Mouse (Mus musculus) erythroid progenitor cell, adult 5-6 weeks (primary cell): ENCODE measurements around the gene Crip1. TPM values are rescaled to one million over a fixed set of nuclear protein-coding genes. Genes with fewer than 3 reads are reported as not detected.
A peak's percentile ranks its signal among the peaks of the same experiment; 100 is the strongest.
"Not testable (repeated sequence)": the region's sequence is repeated elsewhere in the genome, so short reads cannot be mapped to it uniquely, and the experiment has no call there.

Experiments
- ATAC-seq: replicated peaks from 2 replicates; pipeline ENCODE4 v1.8.0; 2016; ENCODE audit warnings: moderate number of reproducible peaks, mild to moderate bottlenecking, moderate TSS enrichment, inconsistent platforms; ENCODE audit not compliant: poor library complexity, low FRiP score, severe bottlenecking
- total RNA-seq, 2 experiments: library from RNA; stranded (forward) in 1 of 2; stranded (reverse) in 1 of 2; fragments of 150-400 nt in 1 of 2; fragments of 186-747, 209-891 nt in 1 of 2; gene quantifications; 2 replicates each; pipeline versions ENCODE4 v1.2.3 to v1.2.4; 2015 to 2017; ENCODE audit warnings: low replicate concordance in 2 of 2

The Crip1 gene
- total RNA-seq, 2 experiments from 2014 or later = 93.8 to 106 TPM

DNA sequence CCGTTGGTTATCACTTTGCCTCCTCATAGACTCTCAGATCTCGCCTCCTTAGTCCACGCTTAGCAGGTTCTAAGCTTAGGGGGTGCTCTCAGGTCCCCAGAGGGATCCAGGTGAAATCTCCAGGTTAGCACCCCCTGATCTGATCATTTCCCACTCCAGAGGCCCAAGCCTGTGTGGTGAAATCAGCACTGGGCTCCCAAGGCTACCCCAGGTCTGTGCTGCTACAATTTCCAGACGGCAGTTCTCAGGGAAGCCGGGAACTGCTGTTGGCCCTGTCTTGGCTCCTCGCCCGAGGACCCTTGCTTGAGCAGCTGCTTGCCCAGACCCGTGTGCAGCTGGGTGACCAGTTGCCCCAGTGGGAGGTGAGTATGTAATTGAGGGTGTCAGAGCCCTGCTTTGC is 10.9 kb downstream of the Crip1 start:
- no peak for ATAC-seq

DNA sequence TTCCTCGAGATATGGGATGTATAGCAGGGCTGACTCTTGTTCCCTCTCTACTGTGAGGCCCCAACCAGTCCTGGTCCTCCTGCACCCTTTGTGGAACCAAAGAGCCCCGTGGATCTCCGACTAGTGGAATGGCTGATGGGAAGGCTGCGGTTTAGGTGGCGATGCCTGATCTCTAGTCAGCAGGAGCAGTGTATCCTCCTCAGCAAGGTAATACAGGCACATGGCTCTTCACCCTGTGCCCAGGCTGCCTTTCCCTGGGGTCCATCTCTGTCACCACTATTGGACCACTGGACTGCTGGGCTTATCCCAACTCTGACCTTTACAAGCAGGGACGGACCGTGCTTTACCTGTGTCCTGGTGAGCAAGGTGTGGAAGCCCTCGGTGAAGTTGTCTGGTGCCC is 11.4 kb downstream of the Crip1 start:
- ATAC-seq = no peak

DNA sequence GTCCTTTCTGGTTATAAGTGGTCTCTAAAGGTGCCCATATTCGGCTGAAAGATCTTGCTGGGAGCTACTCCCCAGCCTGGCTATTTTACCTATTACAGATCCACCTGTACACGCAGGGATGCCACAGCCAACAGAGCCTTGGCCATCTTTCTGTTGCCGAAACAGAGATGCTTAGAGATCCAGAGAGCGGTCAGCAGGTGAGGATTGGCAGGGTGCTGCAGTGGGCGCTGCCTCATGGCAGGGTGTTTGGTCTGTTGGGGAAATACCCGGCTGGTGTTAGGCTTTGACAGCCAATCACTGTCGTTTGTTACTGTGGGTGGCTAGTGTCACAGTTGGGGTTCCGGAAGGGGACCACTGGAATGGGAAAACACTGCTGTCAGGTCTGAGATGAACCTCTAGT is 11.9 kb downstream of the Crip1 start:
- ATAC-seq = no peak

DNA sequence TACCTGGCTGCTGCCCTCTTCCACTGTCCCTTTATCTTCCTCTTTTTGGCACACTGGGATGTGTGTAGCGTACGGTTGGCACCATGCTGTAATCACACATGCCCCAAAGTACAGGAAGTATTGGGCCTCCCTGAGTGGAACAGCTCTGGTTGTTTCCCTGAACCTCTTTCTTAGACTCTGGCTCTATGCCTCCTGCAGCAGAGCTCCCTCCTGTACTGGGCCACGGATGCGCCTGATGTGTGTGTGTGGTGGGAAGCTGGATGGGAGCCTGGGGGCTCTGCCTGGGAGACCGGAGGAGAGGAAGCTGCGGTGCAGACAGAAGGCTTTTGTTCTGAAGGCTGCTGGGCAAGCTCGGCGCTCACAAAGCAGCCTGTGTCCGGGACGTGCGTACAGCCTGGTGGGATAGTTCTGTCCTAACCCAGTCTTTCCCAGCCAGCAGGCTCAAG is 17.5 kb downstream of the Crip1 start:
- ATAC-seq = no peak

DNA sequence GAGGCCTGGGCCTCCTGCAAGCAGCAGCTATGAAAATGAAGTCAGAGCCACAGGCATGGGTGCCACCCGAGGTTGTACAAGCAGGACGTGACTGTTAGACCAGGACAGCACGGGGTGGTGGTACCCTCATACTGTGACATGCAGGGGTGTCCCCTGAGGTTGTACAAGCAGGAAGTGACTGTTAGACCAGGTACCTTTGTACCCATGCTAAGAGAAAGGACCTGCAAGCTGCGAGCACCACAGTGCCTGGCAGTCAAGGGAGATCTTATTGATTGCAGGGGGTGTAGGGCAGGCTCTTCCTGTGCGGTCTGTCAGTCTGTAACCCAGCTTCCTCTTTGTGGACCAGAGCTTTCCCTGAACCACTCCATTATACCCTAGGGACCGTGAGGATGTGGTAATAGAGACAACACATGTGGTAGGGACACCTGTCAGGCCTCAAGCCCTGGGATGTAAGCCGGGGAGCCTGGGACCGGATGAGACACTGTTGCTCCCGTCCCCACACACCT is 22.0 kb downstream of the Crip1 start:
- no peak for ATAC-seq

DNA sequence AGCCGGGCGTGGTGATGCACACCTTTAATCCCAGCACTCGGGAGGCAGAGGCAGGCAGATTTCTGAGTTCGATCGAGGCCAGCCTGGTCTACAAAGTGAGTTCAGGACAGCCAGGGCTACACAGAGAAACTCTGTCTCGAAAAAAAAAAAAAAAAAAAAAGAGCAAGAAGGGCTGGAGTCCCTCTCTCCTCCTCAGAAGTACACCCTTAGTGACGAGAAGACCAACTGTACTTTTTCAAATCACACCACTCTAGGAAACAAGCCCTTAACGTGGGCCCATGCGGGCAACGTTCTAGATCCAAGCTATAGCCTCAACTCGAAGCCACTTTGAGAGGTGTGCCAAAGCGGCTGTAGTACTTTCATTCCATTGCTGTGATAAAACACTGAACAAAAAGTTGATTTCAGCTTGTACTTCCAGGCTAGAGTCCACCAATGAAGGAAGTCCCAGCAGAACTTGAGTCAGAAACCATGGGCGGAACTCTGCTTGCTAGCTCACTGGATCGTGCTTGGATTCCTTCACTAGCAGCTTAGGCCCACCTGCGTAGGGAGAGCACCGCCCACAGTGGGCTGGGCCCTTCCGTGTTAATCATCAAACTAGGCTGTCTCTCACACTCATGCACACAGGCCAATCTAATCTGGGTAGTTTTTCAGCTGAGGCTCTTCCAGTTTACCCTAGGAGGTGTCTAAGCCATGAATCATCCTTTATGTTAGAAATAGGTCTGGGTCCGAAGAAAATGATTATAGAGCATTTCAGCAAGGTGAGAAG is 31.0 kb downstream of the Crip1 start:
- no peak for ATAC-seq

DNA sequence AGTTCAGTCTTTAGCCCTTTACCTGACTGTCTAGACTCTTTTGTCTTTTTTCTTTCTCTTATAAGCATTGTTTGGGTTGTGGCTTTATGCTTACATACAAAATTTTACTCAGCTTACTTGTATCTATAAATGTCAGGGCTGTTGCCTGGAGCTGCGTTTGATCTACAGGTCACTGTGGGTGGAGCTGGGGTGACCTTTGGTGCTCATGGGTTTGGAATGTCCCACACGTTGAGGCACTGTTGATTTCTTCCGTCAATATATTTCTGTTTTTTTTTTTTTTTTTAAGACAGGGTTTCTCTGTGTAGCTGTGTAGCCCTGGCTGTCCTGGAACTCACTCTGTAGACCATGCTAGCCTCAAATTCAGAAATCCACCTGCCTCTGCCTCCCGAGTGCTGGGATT is 34.9 kb downstream of the Crip1 start:
- no peak for ATAC-seq

DNA sequence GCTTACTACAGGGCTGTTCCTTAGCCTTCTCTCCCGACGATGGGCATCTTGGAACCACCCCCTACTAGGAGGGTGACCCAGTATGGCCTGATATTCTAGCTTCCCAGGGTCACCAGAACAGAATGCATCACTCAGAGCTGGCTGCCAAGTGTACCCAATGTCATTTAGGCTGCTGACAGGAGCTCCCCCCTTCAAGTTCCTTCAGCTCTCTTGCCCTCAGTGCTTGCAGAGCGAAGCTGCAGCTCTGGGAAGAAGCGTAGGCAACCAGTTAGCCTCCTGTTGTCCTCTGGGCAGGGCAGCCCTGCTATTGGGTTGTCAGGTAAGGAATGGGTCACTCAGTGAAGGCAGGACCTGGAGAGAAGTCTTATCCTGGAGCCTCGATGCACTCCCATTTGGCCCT is 38.8 kb downstream of the Crip1 start:
- no peak for ATAC-seq

DNA sequence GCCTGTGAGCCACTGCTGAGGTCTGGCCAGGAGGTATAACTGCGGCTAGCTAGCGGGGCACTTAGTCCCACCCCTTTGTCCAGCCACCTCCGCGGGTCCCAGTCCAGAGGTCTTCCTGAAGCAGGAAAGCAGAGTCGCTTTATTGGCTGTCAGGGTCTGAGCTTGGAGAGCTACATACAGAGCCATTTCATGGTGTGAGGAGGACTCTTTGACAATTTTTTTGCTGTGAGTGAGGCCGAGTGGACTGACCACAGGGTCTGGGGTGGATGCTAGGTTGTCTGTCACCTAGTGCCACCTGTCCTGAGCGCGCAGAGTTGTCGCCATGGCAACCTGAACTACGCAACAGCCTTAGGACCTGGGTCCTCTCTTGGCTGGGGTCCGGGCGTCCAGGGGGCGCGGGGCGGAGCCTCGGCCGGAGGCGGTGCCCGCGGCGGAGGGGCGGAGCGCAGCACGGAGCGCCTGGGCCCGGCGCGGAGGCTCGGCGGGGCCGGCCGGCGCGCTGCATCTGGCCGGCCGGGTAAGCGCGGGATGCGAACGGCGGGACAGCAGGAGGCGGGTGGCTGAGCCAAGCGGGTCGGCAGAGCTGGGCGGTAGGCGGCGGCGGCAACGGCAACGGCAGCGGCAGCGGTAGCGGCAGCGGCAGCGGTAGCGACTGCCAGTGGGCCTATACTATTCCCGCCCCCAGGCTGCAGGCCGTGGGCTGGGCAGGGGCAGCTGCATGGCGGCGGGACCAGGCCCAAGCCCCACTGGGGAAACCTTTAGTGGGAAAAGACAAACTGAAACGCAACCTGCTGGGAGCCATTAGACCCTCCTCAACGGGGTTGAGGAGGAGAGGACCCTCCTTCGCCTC is 39.6 kb downstream of the Crip1 start, which contains the start of gene Tmem121:
Gene Tmem121 (plus strand): TSS at position 489 of the 850 bp plus-strand sequence.
- ATAC-seq = no peak

DNA sequence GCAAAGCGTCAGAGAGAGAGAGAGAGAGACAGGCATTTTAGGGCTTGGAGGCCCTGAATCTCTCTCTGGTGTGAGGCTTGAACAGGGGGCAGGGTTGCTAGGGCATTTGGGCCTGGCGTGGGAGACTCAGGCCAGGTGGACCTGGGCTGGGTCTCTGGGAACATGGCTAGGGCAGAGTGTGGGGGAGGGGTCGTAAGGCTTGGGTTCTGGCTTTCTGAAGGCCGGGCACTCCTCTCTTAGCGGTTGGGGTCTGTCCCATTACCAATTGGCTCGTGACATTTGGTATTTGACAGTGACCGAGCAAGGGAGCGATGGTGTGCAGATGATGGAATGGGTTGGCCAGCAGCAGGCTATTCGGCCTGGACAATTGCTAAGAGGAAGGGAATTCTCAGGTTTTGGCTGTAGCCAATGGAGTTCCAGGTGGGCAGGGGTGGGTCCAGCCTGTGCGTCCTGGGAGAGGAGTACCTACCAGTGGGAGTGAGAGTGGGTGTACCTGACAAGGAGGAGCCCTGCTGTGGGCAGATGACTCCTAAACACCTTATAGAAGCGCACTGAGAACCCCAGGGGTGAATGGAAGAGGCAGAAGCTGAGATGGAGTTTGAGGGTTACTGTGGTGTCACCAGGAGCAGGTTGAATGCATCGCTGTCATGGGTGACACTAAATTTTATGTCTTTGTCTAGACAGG is 40.4 kb downstream of the Crip1 start:
- ATAC-seq = no peak

DNA sequence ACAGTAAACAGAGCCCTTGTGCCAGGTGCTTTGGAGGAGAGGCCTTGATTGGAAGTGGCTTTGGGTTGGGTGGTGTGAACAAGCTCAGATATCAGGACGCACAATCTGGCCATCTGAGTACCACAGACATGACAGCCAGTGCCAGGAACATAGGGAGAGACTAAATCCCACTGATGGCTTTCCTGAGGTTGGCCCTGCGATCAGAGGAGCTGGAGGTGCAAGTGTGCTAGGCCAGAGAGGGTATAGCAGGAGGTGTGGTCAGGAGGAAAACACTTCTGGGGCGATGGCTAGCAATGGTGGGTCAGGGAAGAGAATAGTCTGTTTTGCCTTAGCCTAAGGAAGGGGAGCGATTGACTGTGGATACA is 40.9 kb downstream of the Crip1 start:
- no peak for ATAC-seq

DNA sequence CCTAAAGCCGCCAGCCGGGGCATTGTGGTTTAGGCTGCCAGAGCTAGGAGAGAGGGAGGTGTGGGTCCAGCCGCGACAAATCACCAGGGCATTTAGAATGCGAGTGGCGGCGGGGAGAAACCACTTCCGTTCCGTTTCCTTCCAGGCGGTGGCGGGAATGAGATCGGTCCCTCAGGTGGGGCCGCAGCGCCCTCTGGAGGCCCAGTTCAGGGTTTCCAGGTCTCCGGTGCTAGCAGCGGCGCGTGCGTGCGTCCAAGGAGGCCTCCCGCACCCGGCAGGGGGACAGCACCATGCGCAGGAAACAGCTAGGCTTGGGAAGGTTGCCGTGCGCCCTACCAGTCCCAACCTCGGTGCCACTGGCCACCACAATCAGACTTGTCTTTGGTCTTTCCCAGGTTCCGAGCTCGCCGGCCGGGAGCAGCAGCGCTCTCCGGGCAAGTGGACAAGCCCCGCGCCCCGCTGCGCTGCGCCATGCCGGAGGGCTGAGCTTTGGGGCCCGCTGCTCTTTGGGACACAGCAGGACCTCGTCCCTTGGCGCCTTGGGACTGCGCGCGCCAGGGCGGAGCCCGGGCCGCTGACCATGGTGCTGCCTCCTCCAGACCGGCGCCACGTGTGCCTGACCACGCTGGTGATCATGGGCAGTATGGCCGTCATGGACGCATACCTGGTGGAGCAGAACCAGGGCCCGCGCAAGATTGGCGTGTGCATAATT is 41.6 kb downstream of the Crip1 start:
- 0 out of 2 replicates have a peak, but pooled peaks have one; percentile 35 for ATAC-seq

DNA sequence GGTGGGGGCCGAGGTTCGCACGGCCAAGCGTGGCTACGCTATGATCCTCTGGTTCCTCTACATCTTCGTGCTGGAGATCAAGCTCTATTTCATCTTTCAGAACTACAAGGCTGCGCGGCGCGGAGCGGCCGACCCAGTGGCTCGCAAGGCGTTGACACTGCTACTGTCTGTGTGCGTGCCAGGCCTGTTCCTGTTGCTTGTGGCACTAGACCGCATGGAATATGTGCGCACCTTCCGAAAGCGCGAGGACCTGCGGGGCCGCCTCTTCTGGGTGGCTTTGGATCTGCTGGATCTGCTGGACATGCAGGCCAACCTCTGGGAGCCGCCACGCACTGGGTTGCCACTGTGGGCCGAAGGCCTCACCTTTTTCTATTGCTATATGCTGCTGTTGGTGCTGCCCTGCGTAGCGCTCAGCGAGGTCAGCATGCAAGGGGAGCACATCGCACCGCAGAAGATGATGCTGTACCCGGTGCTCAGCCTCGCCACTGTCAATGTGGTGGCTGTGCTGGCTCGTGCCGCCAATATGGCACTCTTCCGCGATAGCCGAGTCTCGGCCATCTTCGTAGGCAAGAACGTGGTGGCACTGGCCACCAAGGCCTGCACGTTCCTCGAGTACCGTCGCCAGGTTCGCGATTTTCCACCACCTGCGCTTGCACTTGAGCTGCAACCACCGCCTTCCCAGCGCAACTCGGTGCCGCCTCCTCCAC is 42.4 kb downstream of the Crip1 start:
- no peak for ATAC-seq

DNA sequence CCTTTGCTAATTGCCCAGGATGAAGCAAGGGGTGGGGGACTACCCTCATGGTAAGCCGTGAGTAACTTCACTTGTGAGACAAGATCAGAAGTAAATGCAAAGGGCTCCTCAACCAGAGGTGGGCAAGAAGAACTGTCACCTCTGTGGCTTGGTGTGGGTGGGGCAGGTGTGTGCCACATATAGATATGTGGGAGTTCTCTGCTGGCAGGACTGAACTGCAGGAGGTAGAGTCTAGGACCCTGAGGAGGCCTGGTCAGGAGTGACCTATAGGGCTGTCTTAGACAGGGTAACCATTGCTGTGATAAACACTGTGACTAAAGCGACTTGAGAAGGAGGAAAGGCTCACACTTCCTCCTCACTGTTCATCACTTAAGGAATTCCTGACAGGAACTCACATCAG is 47.3 kb downstream of the Crip1 start:
- ATAC-seq = no peak

DNA sequence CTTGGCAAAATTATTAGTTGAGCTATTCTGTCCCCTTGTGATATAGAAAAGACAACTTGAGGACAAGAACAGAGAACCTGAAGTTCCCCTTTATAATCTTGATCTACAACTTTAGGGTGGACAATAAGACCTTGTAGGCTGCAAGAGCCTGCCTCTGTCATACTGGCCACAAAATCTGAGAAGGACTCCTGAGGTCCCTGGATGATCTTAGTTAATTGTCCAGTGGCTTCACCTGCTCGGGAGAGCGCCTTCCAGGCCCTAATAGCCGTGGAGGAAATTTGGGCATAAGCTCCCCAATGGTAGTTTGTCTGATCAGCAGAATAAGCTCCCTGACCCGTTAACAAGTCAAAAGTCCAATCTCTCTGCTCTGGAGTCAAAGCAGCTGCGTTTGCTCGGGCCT is 53.0 kb downstream of the Crip1 start:
- ATAC-seq = not testable (repeated sequence)

DNA sequence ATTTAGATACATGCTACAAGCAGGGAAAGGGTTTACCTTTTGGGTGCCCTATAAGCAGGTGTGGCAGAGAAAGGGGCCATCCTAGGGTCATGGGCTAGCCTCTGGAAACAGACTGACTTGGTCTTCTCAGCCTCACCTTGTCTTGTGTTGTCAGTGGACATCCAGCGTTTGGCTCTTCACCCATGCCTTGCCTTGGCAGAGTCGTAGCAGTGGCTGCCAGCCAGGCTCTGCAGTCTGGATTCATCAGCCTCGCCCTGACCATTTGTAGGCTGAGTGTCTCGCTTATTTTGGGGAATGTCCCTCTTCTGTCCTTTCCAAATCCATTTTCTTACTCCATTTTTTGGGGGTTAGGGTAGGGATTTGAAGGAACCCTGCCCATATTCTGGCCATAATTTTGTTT is 55.2 kb downstream of the Crip1 start:
- ATAC-seq = no peak

DNA sequence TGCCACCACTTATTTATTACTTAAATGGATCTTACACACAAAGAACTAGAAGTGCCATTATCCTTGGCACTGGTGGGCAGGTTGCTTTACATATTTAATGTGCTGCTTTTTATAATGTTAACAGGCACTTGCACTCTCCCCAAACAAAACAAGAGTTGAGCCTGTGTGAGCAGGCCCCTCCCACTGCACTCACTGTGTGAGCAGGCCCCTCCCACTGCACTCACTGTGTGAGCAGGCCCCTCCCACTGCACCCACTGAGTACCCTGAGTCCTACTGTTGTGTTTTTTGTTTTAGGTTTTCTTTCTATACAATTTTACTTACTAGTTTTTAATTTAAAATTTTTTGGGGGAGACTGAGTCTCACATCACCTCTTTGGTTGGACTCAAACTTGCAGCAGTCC is 55.9 kb downstream of the Crip1 start:
- ATAC-seq = no peak
